13 mouse cellular contexts compared by ENCODE assay signal in genomic region chr17:25555159-25555558, GRCm38 (mm10). TPM values are rescaled to one million over a fixed set of nuclear protein-coding genes. Genes with fewer than 3 reads are reported as not detected.
DNase-seq lines count a peak whose midpoint lies in the region; ATAC-seq and TF ChIP-seq lines count a peak whose summit lies in the region.
"Had no signal": no experiment of that assay in that cellular context is flagged by ENCODE, and none has a peak within 500 bp of the region (broad histone marks: within the 10 kb centered on the region; RNA-seq: fewer than 3 reads in every experiment).

No protein-coding gene starts in this region.

- no peak overlapping the region for H3K4me3 ChIP-seq in layer of hippocampus, adult 2 months
- no peak overlapping the region for H3K4me3 ChIP-seq in hindbrain, embryonic 12.5 days
- no peak overlapping the region for H3K4me3 ChIP-seq in neural tube, embryonic 13.5 days
- H3K4me3 ChIP-seq in stomach, postnatal 0 days (ENCODE audit: low read depth, low read length), result no peak overlapping the region
- H3K4me3 ChIP-seq: intestine, embryonic 15.5 days had no signal

- H3K9me3 ChIP-seq in hindbrain, embryonic 12.5 days (replicated peaks), result no peaks in the 10 kb centered on the region
- no peaks in the 10 kb centered on the region for H3K9me3 ChIP-seq in neural tube, embryonic 13.5 days
- H3K9me3 ChIP-seq in stomach, postnatal 0 days (ENCODE audit: control insufficient read depth, low read length), result no peaks in the 10 kb centered on the region
- H3K9me3 ChIP-seq: intestine, embryonic 15.5 days had no signal

- peaks cover 34% of the 10 kb centered on the region for H3K4me1 ChIP-seq in hindbrain, embryonic 12.5 days
- H3K4me1 ChIP-seq in neural tube, embryonic 13.5 days (replicated peaks), result peaks cover 28% of the 10 kb centered on the region
- no peaks in the 10 kb centered on the region for H3K4me1 ChIP-seq in stomach, postnatal 0 days (replicated peaks; ENCODE audit: control insufficient read depth, insufficient read depth)

- peaks cover 7% of the 10 kb centered on the region; the same call in 1 of the 2 replicates for H3K27me3 ChIP-seq in hindbrain, embryonic 12.5 days
- no peaks in the 10 kb centered on the region for H3K27me3 ChIP-seq in neural tube, embryonic 13.5 days
- no peaks in the 10 kb centered on the region; the same call in 1 of the 2 replicates for H3K27me3 ChIP-seq in stomach, postnatal 0 days (ENCODE audit: control insufficient read depth, insufficient read depth, low read length)

- H3K9ac ChIP-seq in hindbrain, embryonic 12.5 days, result no peak overlapping the region
- no peak overlapping the region; the same call in 1 of the 2 replicates for H3K9ac ChIP-seq in neural tube, embryonic 13.5 days
- H3K9ac ChIP-seq in stomach, postnatal 0 days (ENCODE audit: low read length), result no peak overlapping the region
- H3K9ac ChIP-seq: intestine, embryonic 15.5 days had no signal

- TF ChIP-seq EP300 in stomach, postnatal 0 days (optimal IDR thresholded peaks at IDR 0.05), result no peak

- peak overlapping the region; percentile 97 for H3K27ac ChIP-seq in layer of hippocampus, adult 2 months
- H3K27ac ChIP-seq in hindbrain, embryonic 12.5 days, result peak overlapping the region; percentile 82; the same call in 1 of the 2 replicates
- H3K27ac ChIP-seq in neural tube, embryonic 13.5 days (replicated peaks), result peak overlapping the region; percentile 88; the same call in 1 of the 2 replicates
- H3K27ac ChIP-seq in stomach, postnatal 0 days (replicated peaks), result no peak overlapping the region
- H3K27ac ChIP-seq: intestine, embryonic 15.5 days had no signal

- no peaks in the 10 kb centered on the region for H3K36me3 ChIP-seq in hindbrain, embryonic 12.5 days
- no peaks in the 10 kb centered on the region for H3K36me3 ChIP-seq in neural tube, embryonic 13.5 days
- H3K36me3 ChIP-seq in stomach, postnatal 0 days (ENCODE audit: control insufficient read depth, insufficient read depth, low read length), result no peaks in the 10 kb centered on the region
- H3K36me3 ChIP-seq: intestine, embryonic 15.5 days had no signal

- 42% methylated on average over 3 of the region's 3 CpGs for WGBS in hindbrain, embryonic 12.5 days
- 63% methylated on average over 3 of the region's 3 CpGs for WGBS in neural tube, embryonic 13.5 days
- WGBS in stomach, postnatal 0 days, result 55% methylated on average over 3 of the region's 3 CpGs

- intact Hi-C loops in heart, postnatal 14 days (cut with DNase I), result no loop called here

- DNase-seq in layer of hippocampus, adult 2 months (ENCODE audit: low spot score in 2 of 2), result no peak
- no peak for DNase-seq in layer of hippocampus, adult 9-11 months
- peak; percentile 58 for DNase-seq in embryo, embryonic 11 days
- no peak for DNase-seq in stomach, postnatal 0 days (ENCODE audit: low spot score)
- no peak for DNase-seq in heart, postnatal 14 days
- DNase-seq in cerebellum, adult 11 months, result no peak
- DNase-seq: gastrocnemius, postnatal 10 days had no signal

- H3K4me2 ChIP-seq in hindbrain, embryonic 12.5 days (replicated peaks), result no peak overlapping the region
- H3K4me2 ChIP-seq in neural tube, embryonic 13.5 days, result no peak overlapping the region
- no peak overlapping the region for H3K4me2 ChIP-seq in stomach, postnatal 0 days (replicated peaks; ENCODE audit: low read depth)

- no peak for TF ChIP-seq CTCF in layer of hippocampus, adult 2 months (conservative IDR thresholded peaks at IDR 0.05)
- TF ChIP-seq CTCF in stomach, postnatal 0 days (IDR thresholded peaks at IDR 0.05; ENCODE audit: low read depth), result no peak

- no peak for ATAC-seq in hindbrain, embryonic 12.5 days (ENCODE audit: low FRiP score)
- ATAC-seq in neural tube, embryonic 13.5 days (ENCODE audit: low read depth), result no peak
- ATAC-seq in stomach, postnatal 0 days (ENCODE audit: low FRiP score, low TSS enrichment), result no peak
- ATAC-seq: intestine, embryonic 15.5 days had no signal

RNA-seq across cellular contexts. Expression of gene Sox8, which starts 15.3 kb away (rescaled TPM):
- 10 to 100 TPM; 47.7 to 55.7 TPM for total RNA-seq in layer of hippocampus, adult 2 months (2021)
- 11.8 and 12.7 TPM in 2 replicates for polyA plus RNA-seq in hindbrain, embryonic 12.5 days (2016; fragmentation: Nextera tagmentation; extraction: Ambion mirVana)
- 10.8 and 11.6 TPM in 2 replicates for polyA plus RNA-seq in neural tube, embryonic 13.5 days (2015; fragmentation: Nextera tagmentation; extraction: Ambion mirVana)
- 1.4 and 1.6 TPM in 2 replicates for polyA plus RNA-seq in stomach, postnatal 0 days (2015; fragmentation: Nextera tagmentation; extraction: Ambion mirVana)
- total RNA-seq in heart, postnatal 14 days (2021), result under 1 TPM; 0.56 to 0.67 TPM
- total RNA-seq: CH12.LX; liver, adult 2 months had no signal
- polyA plus RNA-seq: liver, adult 2 months had no signal

RNA-seq across cellular contexts. Expression of gene Lmf1, which starts 23.7 kb away (rescaled TPM):
- total RNA-seq in layer of hippocampus, adult 2 months (2021), result 10 to 100 TPM; 25.5 to 31.2 TPM
- 25.7 and 26.2 TPM in 2 replicates for polyA plus RNA-seq in hindbrain, embryonic 12.5 days (2016; fragmentation: Nextera tagmentation; extraction: Ambion mirVana)
- polyA plus RNA-seq in neural tube, embryonic 13.5 days (2015; fragmentation: Nextera tagmentation; extraction: Ambion mirVana), result 24.9 and 26.2 TPM in 2 replicates
- 16.3 and 17.7 TPM in 2 replicates for polyA plus RNA-seq in stomach, postnatal 0 days (2015; fragmentation: Nextera tagmentation; extraction: Ambion mirVana)
- 10 to 100 TPM; 26.2 to 28.0 TPM for total RNA-seq in heart, postnatal 14 days (2021)

RNA-seq across cellular contexts. Expression of gene Sstr5, which starts 58.1 kb away (rescaled TPM):
- under 1 TPM in 1 of 2 experiments, not detected in 1; 0.15 TPM for total RNA-seq in layer of hippocampus, adult 2 months (2021)
- polyA plus RNA-seq in hindbrain, embryonic 12.5 days (2016; fragmentation: Nextera tagmentation; extraction: Ambion mirVana), result 0.14 TPM in 1 of 2 replicates, not detected in the other
- polyA plus RNA-seq in neural tube, embryonic 13.5 days (2015; fragmentation: Nextera tagmentation; extraction: Ambion mirVana), result 0.39 and 0.42 TPM in 2 replicates
- polyA plus RNA-seq in stomach, postnatal 0 days (2015; fragmentation: Nextera tagmentation; extraction: Ambion mirVana), result 0.06 and 0.16 TPM in 2 replicates
- not detected for total RNA-seq in heart, postnatal 14 days (2021)
- total RNA-seq: common myeloid progenitor, adult 5-6 weeks; gastrocnemius, postnatal 10 days; liver, adult 2 months had no signal
- polyA plus RNA-seq: liver, adult 2 months had no signal
